Mouse (Mus musculus) duodenum, adult 2 months (tissue): ENCODE results near the gene Rpp25l. TPM values are rescaled to one million over a fixed set of nuclear protein-coding genes. Genes with fewer than 3 reads are reported as not detected.

ENCODE experiments used
- polyA plus RNA-seq: library from polyadenylated mRNA; depleted of rRNA; stranded (reverse); fragments of >200 nt; gene quantifications from 2 replicates; pipeline ENCODE4 v1.2.3, GENCODE M21; 2012; ENCODE audit warnings: low replicate concordance; rRNA removed

The Rpp25l gene
- 44.2 and 56.4 TPM in 2 replicates for polyA plus RNA-seq

DNA sequence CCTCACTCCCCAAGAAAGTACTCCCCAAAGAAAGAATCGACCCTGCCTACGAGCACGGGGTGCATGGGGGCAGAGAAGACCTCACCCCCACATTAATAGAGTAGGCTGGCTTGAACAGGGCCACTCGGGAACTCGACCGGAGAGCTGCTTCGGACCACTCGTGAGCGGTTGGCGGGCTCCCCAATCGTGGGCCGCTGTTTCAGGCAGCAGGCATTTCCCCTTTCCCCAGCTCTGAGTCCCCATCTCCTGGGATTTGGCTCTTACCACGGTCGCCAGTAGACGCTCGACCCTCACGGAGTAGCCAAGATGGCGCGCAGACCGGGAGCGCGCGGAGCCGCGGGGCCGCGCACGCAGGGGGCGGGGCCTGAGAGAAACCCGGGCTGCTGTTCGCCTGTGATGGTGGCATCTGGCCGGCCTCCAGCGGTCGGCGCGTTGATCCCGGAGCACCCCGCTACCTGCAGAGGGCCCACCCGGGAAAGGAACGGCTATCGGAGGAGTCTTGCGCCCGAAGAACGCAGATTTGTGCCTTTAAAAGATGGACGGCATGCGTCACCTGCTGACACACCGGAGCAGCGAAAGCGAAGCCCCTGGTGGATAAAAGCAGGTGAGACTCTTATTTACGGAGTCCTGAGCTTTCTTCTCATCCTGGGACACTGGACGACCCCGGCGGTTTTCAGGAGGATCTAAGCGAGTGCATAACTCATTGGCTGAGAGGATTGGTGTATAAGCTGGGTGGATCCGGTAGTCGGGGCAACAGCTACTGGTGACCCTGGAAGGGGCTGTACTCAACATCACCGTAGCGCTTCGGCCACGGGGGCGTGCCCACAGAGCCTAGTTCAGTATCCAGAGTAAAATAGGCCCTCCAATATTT, at the start of gene Rpp25l:
Gene Rpp25l (minus strand): TSS at position 338 of the 871 bp plus-strand sequence.

DNA sequence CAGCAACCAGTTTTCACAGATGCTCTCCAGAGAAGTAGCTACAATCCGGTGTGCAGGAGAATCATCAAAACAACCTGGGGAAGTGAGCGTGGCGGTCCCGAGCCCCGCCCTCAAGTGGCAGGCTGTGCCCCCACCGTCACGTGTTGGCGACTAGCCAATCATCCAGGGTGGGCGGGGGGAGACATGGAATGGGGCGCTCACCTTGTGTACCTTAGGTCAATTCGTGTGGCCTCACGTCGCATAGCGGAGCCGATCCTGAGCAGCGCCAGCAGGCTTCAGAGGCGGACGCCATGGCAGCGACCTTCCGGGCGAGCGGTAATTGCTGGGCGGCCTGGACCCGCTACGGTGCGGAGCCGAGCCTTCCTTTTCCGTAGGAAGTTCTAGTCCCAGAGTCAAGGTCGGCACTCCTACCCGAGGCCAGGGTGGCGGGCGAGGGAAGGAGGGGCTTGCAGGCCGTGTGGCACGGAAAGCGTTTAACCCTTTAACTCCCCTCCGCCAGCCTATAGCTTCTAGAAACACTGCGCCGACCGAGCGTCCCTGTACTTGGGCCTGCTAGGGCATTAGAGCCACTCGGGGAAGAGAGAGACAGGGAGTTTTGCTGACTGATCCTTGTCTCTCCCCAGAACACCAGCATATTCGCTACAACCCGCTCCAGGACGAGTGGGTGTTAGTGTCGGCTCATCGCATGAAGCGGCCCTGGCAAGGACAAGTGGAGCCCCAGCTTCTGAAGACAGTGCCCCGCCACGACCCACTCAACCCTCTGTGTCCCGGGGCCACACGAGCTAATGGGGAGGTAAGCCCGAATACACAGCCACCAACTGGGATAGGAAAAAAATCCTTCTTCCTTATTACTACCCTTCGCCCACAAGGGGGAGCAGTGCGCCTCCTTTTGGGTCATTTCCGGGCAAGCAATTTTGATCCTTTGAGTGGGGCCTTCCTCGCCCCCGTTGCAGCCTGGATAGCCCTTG, 42.3 kb upstream of the Rpp25l start, which contains the start of gene Sigmar1:
Gene Sigmar1 (minus strand): TSS at position 820 of the 968 bp plus-strand sequence.

DNA sequence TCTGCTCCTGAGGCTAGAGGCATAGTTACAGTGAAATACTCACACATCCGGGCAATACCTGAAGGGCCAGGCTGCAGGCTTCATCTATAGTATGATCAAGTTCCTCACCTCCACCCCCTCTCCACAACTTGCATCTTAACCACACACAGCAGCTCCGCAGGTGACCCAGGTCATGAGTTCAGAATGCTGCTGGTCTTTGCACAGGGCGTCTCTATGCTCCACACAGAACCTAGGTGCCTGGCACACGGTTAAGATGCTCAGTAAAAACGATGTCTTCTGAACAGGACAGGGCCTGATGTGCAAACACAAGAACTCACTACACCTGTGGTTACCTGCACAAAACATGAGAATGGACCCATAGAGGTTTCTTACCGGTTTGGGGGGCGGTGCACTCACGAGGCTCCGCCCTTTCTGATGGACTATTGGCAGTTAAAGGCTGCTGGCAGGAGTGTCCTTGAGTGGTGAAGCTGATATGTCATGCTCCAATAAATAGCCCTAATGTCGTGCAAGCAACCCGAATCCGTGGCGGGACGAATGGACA, 41.5 kb upstream of the Rpp25l start, which contains the start of gene Galt:
Gene Galt (plus strand): TSS at position 432 of the 541 bp plus-strand sequence.

DNA sequence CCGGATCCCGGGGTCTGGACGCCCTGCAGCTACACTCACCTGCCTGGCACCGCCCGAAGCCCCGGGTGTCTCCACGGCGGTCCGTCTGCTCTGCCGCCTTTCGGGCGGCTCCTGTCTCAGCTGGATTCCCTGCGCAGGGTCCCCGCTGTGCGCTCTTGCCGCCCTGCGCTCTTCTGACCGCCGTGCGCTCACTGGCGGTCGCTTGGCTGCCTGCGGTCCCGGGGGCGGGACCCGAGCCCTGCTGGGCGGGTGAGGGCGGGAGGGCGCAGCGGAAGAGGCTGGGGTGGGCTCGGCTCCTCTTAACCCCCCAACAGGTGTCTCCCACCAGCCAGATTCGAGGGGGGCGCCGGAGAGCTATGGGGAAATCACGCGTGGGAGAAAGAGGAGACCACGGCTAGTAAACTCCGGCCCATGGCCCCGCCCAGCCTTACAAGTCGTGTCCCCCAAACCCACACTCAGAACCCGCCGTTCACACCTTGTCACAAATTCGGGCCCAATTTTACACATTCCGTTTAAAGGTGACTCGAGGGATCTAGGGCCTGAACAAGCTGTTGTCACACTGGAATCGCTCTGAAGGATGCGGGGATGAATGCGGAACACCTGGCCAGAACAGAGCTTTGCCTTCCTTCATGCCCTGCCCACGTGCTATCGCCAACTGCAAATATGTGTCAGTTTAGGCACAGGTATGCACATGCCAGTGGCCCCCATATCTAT, 17.9 kb upstream of the Rpp25l start, which contains the start of gene Arid3c:
Gene Arid3c (minus strand): TSS at position 91 of the 714 bp plus-strand sequence.

DNA sequence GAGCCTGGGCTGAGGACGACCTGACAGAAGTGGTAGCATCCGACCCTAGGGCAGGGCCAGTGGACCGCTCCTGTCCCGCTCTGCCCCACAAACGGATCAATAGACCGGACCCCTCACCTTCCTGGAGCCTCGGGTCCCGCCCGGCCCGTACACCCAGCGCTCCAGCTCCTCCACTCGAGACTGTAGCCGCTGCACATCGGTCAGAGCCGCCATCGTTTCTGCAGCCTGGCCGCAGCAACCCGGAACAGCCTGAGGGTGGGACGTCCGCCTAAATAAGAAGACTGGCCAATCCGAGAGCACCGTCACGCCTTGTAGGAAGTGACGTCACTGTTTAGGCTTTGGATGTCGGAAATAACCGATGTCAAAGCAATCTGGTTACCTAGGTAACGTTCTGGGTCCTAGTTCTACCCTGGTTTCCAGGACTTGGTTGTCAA, 9.6 kb upstream of the Rpp25l start, which contains the start of gene Dctn3:
Gene Dctn3 (minus strand): TSS at position 253 of the 434 bp plus-strand sequence.

DNA sequence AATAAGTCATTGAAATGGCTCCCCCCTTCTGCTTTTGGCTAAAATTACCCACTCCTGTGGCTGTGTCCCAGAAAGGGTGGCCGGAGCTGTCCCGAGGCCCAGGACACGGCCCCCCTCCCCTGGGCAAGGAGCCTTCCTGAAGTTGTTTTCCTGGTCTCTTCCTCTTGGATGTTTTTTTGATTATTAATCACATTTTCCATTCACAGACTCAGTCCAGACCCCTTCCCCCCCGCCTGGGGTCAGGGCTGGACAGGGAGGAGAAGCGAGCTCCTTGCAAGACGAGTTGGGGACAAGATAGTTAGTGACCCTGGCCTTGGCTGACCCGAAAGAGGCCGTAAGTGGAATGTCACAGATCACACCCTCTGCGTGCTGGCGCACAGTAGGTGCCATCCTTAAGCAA, 13.6 kb downstream of the Rpp25l start, which contains the start of gene Il11ra1:
Gene Il11ra1 (plus strand): TSS at position 207 of the 400 bp plus-strand sequence.

DNA sequence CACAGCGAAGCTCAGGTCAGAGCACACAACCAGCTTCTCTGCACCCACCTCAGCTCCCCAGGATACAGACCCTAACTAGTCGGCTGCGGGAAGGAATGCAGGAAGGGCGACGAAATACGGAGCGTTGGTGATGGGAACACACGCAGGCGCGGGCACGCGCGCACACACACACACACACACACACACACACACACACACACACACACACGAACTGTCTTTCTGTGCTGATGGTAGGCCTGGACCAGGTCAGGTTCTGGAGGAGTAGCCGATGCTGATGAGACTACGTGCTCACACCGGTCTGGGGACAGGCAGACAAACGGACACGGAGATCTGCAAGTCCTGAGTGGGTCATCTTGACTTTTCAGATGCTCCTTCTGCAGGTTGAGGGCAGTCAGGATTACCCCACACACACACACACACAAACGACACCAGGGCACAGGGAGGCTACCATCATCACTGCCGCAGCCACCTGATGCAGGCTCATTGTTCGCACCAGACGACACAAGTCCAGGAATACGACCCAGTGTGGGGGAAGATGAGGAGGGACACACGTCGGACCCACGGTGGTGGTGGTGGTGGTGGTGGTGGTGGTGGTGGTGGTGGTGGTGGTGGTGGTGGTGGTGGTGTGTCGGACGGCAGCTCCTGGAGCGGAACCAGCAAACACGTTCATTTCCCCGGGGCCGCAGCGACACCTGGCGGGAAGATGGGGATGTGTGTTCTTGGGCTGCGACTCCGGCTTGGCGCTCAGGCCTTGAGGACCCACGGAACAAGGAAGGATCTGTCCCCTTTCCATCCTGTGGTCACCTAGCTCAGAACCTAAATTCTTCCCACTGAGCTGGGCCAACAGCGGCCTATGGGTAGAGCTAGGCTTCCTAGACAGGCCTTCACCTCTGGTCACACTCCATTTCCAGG, 16.1 kb downstream of the Rpp25l start, which contains the start of gene Cntfr:
Gene Cntfr (minus strand): TSS at position 160 of the 912 bp plus-strand sequence.

Other genes starting within 250 kb of the Rpp25l start
- gene Kif24, start 248.6 kb downstream of the Rpp25l start, polyA plus RNA-seq = 0.70 and 1.2 TPM in 2 replicates
- 4.2 and 5.5 TPM in 2 replicates for gene Nudt2, start 248.4 kb downstream of the Rpp25l start, polyA plus RNA-seq
- 6.8 and 8.2 TPM in 2 replicates for gene AI464131, start 210.5 kb downstream of the Rpp25l start, polyA plus RNA-seq
- gene 1110017D15Rik, start 196.2 kb downstream of the Rpp25l start, polyA plus RNA-seq = not detected in 2 replicates
- gene Fam219a, start 144.0 kb downstream of the Rpp25l start, polyA plus RNA-seq = 16.8 and 27.1 TPM in 2 replicates
- gene Dnaic1, start 143.8 kb downstream of the Rpp25l start, polyA plus RNA-seq = 2.2 and 4.2 TPM in 2 replicates
- 10.3 and 10.8 TPM in 2 replicates for gene Enho, start 73.2 kb downstream of the Rpp25l start, polyA plus RNA-seq
- 2.2 and 3.4 TPM in 2 replicates for gene Cntfr, start 16.4 kb downstream of the Rpp25l start, polyA plus RNA-seq
- gene Il11ra1, start 13.5 kb downstream of the Rpp25l start, polyA plus RNA-seq = 38.6 and 72.8 TPM in 2 replicates
- gene Dctn3, start 9.6 kb upstream of the Rpp25l start, polyA plus RNA-seq = 37.8 and 51.4 TPM in 2 replicates
- gene Arid3c, start 17.6 kb upstream of the Rpp25l start, polyA plus RNA-seq = not detected in 2 replicates
- 105 and 141 TPM in 2 replicates for gene Galt, start 41.7 kb upstream of the Rpp25l start, polyA plus RNA-seq
- 40.0 and 47.2 TPM in 2 replicates for gene Sigmar1, start 42.6 kb upstream of the Rpp25l start, polyA plus RNA-seq
- gene Ccl27a, start 60.7 kb upstream of the Rpp25l start, polyA plus RNA-seq = 14.3 and 25.9 TPM in 2 replicates
- 2.4 TPM in 1 of 2 replicates, not detected in the other for gene Gm21541, start 190.1 kb upstream of the Rpp25l start, polyA plus RNA-seq
- gene Gm20878, start 228.0 kb upstream of the Rpp25l start, polyA plus RNA-seq = 0.36 and 6.1 TPM in 2 replicates